Mouse (Mus musculus): ENCODE measurements around the gene Phf7.

The Phf7 gene

DNA sequence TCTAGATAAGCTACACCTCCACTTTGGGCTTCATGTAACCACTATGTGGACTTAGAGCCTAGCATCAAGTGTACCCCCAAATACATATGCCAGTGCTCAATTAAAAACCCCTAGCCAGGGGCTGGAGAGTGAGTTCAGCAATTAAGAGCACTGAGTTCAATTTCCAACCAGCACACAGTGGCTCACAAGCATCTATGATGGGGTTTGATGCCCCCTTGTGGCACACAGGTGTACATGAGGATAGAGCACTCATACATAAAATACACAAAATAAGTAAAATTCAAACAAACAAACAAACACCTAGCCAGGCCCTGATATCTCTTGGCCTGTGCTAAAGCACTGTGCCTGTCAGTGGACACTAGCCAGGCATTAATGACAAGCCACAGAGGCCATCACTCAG lies 55.1 kb downstream of the Phf7 start:
- peak; percentile 72 for DNase-seq

DNA sequence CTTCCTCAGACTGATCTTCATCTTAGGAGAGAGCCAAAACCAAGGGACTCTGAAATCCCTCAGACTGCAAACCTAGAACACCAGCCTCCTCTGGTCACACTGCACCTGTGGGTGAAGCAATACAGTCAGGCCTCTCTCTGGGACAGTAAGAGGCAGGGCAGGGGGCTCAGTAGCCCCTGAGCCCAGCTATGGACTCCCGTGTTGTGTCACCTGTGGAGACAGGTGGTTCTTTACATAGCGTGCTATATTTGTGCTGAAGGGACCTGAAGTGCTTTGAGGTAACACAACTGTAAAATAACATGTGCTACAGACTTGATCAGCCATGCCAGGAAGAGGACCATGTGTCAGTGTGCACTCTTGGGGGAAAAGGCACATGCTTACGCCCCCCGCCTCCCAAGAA lies 55.6 kb downstream of the Phf7 start:
- DNase-seq = no peak

DNA sequence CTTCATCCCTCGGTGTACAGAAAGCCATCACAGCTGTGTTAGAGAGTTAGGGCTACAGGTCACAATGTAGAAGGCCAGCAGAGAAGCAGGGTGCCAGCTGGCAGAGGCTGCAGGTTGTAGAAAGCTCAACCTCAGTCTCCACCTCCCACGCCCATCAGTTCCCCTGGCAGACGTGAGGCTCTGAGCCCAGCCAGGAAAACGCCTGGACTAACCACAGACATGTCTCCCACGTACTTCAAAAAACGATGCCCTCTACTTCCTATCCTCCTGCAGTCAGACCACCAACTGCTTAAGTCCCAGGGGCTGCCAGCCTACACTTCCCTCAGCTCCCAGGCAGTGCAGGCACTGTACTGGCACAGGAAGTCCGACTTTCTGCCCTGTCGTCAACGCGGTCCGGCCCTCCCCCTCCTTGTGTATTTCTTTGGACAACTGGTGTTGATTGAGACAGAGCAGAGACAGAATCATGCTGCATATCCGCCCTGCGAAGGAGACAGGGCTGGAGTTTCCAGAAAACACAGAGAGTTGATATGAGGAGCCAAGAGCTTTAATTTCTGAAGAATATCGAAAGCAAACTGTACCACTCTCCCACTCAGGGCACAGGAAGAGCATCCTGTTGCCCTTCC lies 56.1 kb downstream of the Phf7 start:
- DNase-seq = peak; percentile 75

DNA sequence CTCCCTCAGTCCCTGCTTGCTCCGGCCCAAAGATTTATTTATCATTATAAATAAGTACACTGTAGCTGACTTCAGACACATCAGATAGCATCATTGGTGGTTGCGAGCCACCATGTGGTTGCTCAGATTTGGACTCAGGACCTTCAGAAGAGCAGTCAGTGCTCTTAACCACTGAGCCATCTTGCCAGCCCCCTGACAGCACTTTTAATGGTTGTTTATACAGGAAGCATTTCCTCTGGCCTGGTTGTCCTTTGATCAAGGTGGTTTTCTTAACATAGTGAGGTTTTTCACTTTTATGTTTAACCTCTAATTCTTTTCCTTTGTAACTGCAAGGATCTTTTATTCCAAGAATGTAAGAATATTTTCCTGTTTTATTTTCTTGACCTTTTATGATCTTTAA lies 56.7 kb downstream of the Phf7 start:
- DNase-seq = no peak

DNA sequence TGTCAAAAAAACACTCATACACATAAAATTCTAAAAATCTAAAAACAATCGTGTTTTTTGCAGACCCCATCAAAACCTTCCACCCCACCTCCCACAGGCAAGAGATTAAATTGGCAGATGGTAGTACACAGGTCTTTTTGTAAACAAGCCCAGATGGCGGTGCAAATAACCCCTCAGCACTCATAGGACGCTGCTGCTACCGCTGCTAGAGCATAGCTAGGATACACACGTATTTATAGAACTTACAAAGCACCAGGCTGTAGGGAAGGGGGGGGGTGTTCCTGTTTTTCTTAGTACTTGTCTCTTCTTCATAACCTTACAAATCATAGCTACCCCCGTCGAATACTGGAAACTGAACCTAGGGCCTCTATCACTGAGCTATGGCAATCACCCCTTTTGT lies 57.3 kb downstream of the Phf7 start:
- DNase-seq = no peak

DNA sequence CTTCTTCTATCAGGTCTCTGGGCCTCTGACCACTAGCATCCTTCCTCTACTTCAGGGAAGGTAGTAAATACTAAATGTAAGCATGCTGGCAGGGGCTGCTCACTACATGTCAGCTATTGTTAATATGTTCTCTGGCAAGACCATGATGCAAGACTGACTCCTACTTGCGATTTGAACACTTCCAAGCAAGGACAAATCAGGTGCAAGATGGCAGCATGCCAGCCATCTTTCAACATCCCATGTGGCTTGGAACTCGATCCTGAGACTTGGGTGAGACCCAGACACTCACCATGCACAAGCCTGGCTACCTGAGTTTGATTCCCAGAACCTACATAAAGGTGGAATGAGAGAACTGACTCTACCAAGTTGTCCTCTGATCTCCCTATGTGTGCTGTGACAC lies 59.2 kb downstream of the Phf7 start:
- no peak for DNase-seq

DNA sequence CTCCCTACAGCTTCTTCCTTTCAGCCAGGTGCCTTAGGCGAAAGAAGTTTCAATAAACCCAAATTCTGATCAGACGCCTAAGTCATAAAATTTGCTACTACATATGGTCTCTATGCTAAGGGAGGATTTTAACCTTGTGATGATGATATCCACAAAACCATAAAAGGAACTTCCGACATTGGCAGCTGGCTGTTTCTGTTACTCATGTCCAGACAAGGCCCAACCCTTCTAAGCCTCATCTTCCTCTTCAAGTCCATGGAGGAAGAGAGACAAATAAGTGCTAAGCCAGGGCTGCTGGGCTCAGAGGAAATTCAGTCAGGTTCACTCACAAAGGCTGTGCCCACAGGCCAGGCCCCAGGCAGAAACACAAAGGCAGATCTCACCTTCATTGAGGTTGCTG lies 61.8 kb downstream of the Phf7 start:
- no peak for DNase-seq

DNA sequence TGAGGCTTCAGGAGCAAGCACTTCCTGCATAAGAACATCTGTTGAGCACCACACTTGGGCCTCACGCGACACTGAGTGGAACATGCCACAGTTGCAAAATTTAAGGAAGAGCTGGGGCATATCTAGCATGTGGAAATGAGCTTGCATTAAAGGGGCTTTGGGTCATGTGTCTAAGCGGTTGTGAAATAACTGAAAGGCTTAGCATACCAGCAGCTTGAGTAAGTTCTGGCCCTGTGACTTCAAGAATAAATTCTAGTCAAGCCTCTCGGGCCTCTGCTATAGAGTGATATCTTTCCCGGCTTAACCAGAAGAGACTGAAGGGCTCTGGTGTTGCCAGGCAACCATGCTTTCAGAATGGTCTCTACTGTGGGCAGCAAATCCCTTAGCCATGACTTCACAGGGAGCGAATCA lies 62.3 kb downstream of the Phf7 start:
- no peak for DNase-seq

All from cerebellum, adult 9-10 months (tissue).